Mouse (Mus musculus): ENCODE data around the gene Fam160a1.

DNA sequence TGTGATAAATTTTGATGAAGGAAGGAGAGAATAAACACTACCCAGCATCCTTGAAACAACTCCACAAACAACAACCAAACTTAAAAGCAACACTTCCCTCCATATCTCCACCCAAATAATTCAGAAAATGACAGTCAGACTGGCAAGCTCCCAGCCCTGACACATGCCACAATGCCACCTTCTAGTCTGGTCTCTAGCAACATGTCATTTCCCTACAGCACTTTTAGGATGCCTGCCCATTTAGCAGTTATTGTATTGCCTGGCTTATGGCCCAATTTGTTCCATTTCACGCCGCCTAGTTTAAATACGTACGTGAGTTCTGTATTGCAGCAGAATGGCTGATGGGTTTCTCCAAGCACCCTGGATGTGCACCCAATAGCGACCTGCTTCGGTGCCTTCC, 41.0 kb downstream of the Fam160a1 start:
- no peak for TF ChIP-seq CTCF (conservative IDR thresholded peaks at IDR 0.05; ENCODE audit: low read length)
- no peak for TF ChIP-seq NANOG (IDR thresholded peaks at IDR 0.05; ENCODE audit: borderline replicate concordance, low read length)
